Mouse (Mus musculus) spleen, adult 2 months (tissue): ENCODE results near the gene Tgif2.

Source experiments
- CTCF ChIP-seq: fragments of 200-500 bp; IDR thresholded peaks from 2 replicates; pipeline ENCODE4 v1.5.1; 2011; ENCODE audit warnings: mild to moderate bottlenecking, inconsistent platforms; ENCODE audit not compliant: insufficient read depth, insufficient read length, insufficient replicate concordance; ENCODE audit errors: extremely low read depth
- POLR2A ChIP-seq: fragments of 200-500 bp; IDR thresholded peaks from 2 replicates; pipeline ENCODE4 v1.6.1; 2011; ENCODE audit warnings: low read depth, low read length, inconsistent platforms

- TF ChIP-seq CTCF (no peak), POLR2A (no peak)
These were observed 61.5 kb downstream of the Tgif2 start for GRCm38 (mm10) chr2:156901344-156901743.
